Mouse (Mus musculus): ENCODE results near the gene Cdh6.

GRCm38 (mm10) chr15:13219727-13220454 lies 46.4 kb upstream of the Cdh6 start:
- TF ChIP-seq POLR2A (IDR thresholded peaks at IDR 0.05; ENCODE audit: extremely low read depth, insufficient read depth, low read length): no peak
- TF ChIP-seq CTCF (IDR thresholded peaks at IDR 0.05; ENCODE audit: extremely low read depth, insufficient read depth, low read length): no peak
